ENCODE assay signal across 24 mouse cellular contexts in genomic region chrX:7292981-7293380, GRCm38 (mm10). TPM values are rescaled to one million over a fixed set of nuclear protein-coding genes. Genes with fewer than 3 reads are reported as not detected.
DNase-seq lines count a peak whose midpoint lies in the region; ATAC-seq and TF ChIP-seq lines count a peak whose summit lies in the region.
"Had no signal": no experiment of that assay in that cellular context is flagged by ENCODE, and none has a peak within 500 bp of the region (broad histone marks: within the 10 kb centered on the region; RNA-seq: fewer than 3 reads in every experiment).

No protein-coding gene starts in this region.

- no peak overlapping the region for H3K9ac ChIP-seq in heart, embryonic 12.5 days
- H3K9ac ChIP-seq: embryonic facial prominence, embryonic 13.5 days; forebrain, embryonic 13.5 days; hindbrain, embryonic 12.5 days; hindbrain, embryonic 15.5 days had no signal

- H3K9me3 ChIP-seq in heart, embryonic 12.5 days (replicated peaks), result no peaks in the 10 kb centered on the region
- H3K9me3 ChIP-seq: embryonic facial prominence, embryonic 13.5 days; forebrain, embryonic 13.5 days; heart, embryonic 10.5 days; hindbrain, embryonic 12.5 days; hindbrain, embryonic 15.5 days had no signal

- ATAC-seq in heart, embryonic 12.5 days (ENCODE audit: insufficient number of reproducible peaks, low FRiP score), result no peak
- ATAC-seq: activated CD4-positive, CD25-positive, alpha-beta regulatory T cell, adult 4 months; forebrain, embryonic 13.5 days; forebrain, embryonic 16.5 days had no signal

- no peak for TF ChIP-seq CTCF in bone marrow macrophage, adult 2 months (IDR thresholded peaks at IDR 0.05; ENCODE audit: low read depth, low read length)

- H3K27me3 ChIP-seq in heart, embryonic 12.5 days (replicated peaks), result no peaks in the 10 kb centered on the region
- no peaks in the 10 kb centered on the region for H3K27me3 ChIP-seq in myocyte (ENCODE audit: control insufficient read depth, insufficient read depth, insufficient read length)
- H3K27me3 ChIP-seq: embryonic facial prominence, embryonic 13.5 days; forebrain, embryonic 13.5 days; hindbrain, embryonic 12.5 days; hindbrain, embryonic 15.5 days had no signal

- 0 out of 2 replicates have a peak, but pooled peaks cover 4% of the 10 kb centered on the region for H3K36me3 ChIP-seq in heart, embryonic 12.5 days
- no peaks in the 10 kb centered on the region for H3K36me3 ChIP-seq in macrophage (ENCODE audit: inconsistent target)
- H3K36me3 ChIP-seq in myocyte (ENCODE audit: control insufficient read depth, insufficient read depth), result no peaks in the 10 kb centered on the region
- H3K36me3 ChIP-seq: embryonic facial prominence, embryonic 13.5 days; heart, embryonic 10.5 days; hindbrain, embryonic 12.5 days; hindbrain, embryonic 15.5 days had no signal

- no peak overlapping the region for H3K4me3 ChIP-seq in heart, embryonic 12.5 days
- H3K4me3 ChIP-seq in bone marrow macrophage, adult 2 months (ENCODE audit: insufficient read depth, low read length), result no peak overlapping the region
- H3K4me3 ChIP-seq in macrophage (ENCODE audit: inconsistent target) (no peak overlapping the region), myocyte (no peak overlapping the region)
- H3K4me3 ChIP-seq: embryonic facial prominence, embryonic 13.5 days; erythroblast, embryonic 14.5 days; forebrain, embryonic 13.5 days; gastrocnemius, adult 2 months; heart, embryonic 10.5 days; hindbrain, embryonic 12.5 days; hindbrain, embryonic 15.5 days had no signal

- H3K79me2 ChIP-seq in macrophage (ENCODE audit: inconsistent target), result peaks cover 14% of the 10 kb centered on the region; the same call in 1 of the 2 replicates
- peaks cover 80% of the 10 kb centered on the region for H3K79me2 ChIP-seq in myocyte (ENCODE audit: control insufficient read depth, insufficient read depth)

- no peak overlapping the region for H3K27ac ChIP-seq in heart, embryonic 12.5 days (ENCODE audit: poor library complexity, severe bottlenecking)
- peak overlapping the region; percentile 93 for H3K27ac ChIP-seq in bone marrow macrophage, adult 2 months (ENCODE audit: insufficient read depth, low read depth, low read length)
- H3K27ac ChIP-seq in macrophage, result peak overlapping the region; percentile 63
- H3K27ac ChIP-seq: embryonic facial prominence, embryonic 13.5 days; forebrain, embryonic 13.5 days; gastrocnemius, adult 2 months; heart, embryonic 10.5 days; hindbrain, embryonic 12.5 days; hindbrain, embryonic 15.5 days had no signal

- DNase-seq in heart, adult 8-10 months (ENCODE audit: low spot score), result peak; percentile 9
- DNase-seq in natural killer cell, adult 2 months (ENCODE audit: low spot score in 2 of 2), result no peak
- DNase-seq in kidney, postnatal 10 days, result no peak
- DNase-seq in T-cell, adult 2 months (ENCODE audit: low spot score), result no peak
- DNase-seq: adrenal gland, adult 8-10 months; adrenal gland, postnatal 25 days; B cell, adult 2 months; cerebellum, adult 18-20 months; cerebellum, adult 9-10 months; cerebellum, postnatal 14 days; gastrocnemius, adult 2 months; gastrocnemius, postnatal 14 days had no signal

- no peak overlapping the region for H3K4me2 ChIP-seq in heart, embryonic 12.5 days
- H3K4me2 ChIP-seq in myocyte (ENCODE audit: low read depth), result peak overlapping the region; percentile 63
- H3K4me2 ChIP-seq: embryonic facial prominence, embryonic 13.5 days; forebrain, embryonic 13.5 days; hindbrain, embryonic 12.5 days; hindbrain, embryonic 15.5 days had no signal

- 69% methylated on average over 2 of the region's 2 CpGs for WGBS in heart, embryonic 12.5 days
- 24% methylated on average over 2 of the region's 2 CpGs for WGBS in macrophage (ENCODE audit: missing documents)

- H3ac ChIP-seq in myocyte (ENCODE audit: control insufficient read depth, insufficient read length), result no peak overlapping the region

- H3K4me1 ChIP-seq in heart, embryonic 12.5 days (replicated peaks), result 0 out of 2 replicates have a peak, but pooled peaks cover 5% of the 10 kb centered on the region
- H3K4me1 ChIP-seq in bone marrow macrophage, adult 2 months (ENCODE audit: control insufficient read depth, insufficient read depth, low read length), result peaks cover 29% of the 10 kb centered on the region
- H3K4me1 ChIP-seq: embryonic facial prominence, embryonic 13.5 days; forebrain, embryonic 13.5 days; heart, embryonic 10.5 days; hindbrain, embryonic 12.5 days; hindbrain, embryonic 15.5 days had no signal

- TF ChIP-seq POLR2A in bone marrow macrophage, adult 2 months (IDR thresholded peaks at IDR 0.05; ENCODE audit: borderline replicate concordance, low read depth, low read length), result no peak
- no peak for TF ChIP-seq POLR2A in myocyte (IDR thresholded peaks at IDR 0.05; ENCODE audit: insufficient read length, low read depth)

TF ChIP-seq in myocyte, 11 proteins besides CTCF, POLR2A, EP300 and RAD21:
- no peak for TF ChIP-seq REST (IDR thresholded peaks at IDR 0.05; ENCODE audit: insufficient read depth, insufficient read length)

RNA-seq across cellular contexts. Expression of gene Clcn5, which starts 26.2 kb away (rescaled TPM):
- total RNA-seq in heart, adult 8-10 months (2022), result 1 to 10 TPM; 1.5 to 3.7 (median 2.4) TPM
- polyA plus RNA-seq in heart, embryonic 12.5 days (2016; fragmentation: Nextera tagmentation; extraction: Ambion mirVana), result 35.7 and 37.1 TPM in 2 replicates
- 20.3 and 21.2 TPM in 2 replicates for polyA plus RNA-seq in bone marrow macrophage, adult 2 months (2012; ENCODE audit: insufficient read depth, insufficient read length, missing spikeins)
- total RNA-seq in macrophage (2018; cell fraction: chromatin; rRNA removed), result 100 to 1,000 TPM in 10 of 26 experiments, 10 to 100 TPM in 16; 30.0 to 270 (median 67.0) TPM
- total RNA-seq in macrophage (2018; cell fraction: cytosol; rRNA removed), result 100 to 1,000 TPM in 2 of 26 experiments, 10 to 100 TPM in 24; 26.9 to 126 (median 60.3) TPM
- total RNA-seq in macrophage (2018; cell fraction: nucleus; rRNA removed), result 100 to 1,000 TPM in 13 of 26 experiments, 10 to 100 TPM in 13; 52.7 to 281 (median 101) TPM
- polyA plus RNA-seq in macrophage (2018), result 23.6 to 68.1 TPM (median 25.9 TPM) in 3 replicates
- polyA plus RNA-seq in myocyte (2012; fragmentation: generic; extraction: Trizol), result 21.0 TPM
